8 mouse cellular contexts compared by ENCODE assay signal in the genomic region with DNA sequence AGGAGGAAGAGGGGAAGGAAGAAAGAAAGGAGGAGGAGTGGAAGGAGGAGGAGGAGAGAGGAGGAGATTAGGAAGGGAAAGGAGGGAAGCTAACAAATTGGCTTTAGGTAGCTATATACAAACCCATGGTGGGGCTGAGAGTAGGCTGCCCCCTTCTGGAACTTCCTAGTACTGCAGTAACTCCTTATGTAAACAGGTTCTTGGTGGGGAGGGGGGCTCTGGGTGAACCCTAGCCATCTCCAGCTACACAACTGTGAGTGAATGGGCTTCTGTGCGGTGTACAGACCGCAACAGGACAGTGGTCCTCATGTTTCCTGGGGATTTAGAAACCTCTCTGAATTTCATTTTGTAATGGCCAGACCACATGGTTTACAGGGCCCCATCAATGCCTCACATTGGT. TPM values are rescaled to one million over a fixed set of nuclear protein-coding genes. Genes with fewer than 3 reads are reported as not detected.
DNase-seq lines count a peak whose midpoint lies in the region; ATAC-seq lines count a peak whose summit lies in the region.

No protein-coding gene starts in this region.

- intact Hi-C loops in heart, postnatal 25 days (cut with DNase I): loop anchor here (1.0 to 2.0 kb wide), 3 partner anchors 36 to 74 kb away; no protein-coding TSS in a partner anchor

- DNase-seq in heart, adult 18-20 months: peak; percentile 43 to 73
- no peak for DNase-seq in heart, postnatal 25 days (ENCODE audit: low spot score)
- peak; percentile 78 to 82 for DNase-seq in B cell, adult 2 months
- DNase-seq in adrenal gland, adult 2 months: peak; percentile 34
- peak; percentile 57 for DNase-seq in embryo, embryonic 10 days (ENCODE audit: low spot score)
- DNase-seq in kidney, adult 9 months: peak; percentile 64
- DNase-seq in testis, postnatal 14 days (ENCODE audit: low spot score): peak; percentile 31

- peak; percentile 45; the same call in 1 of the 2 replicates for ATAC-seq in megakaryocyte, adult 5-6 weeks (ENCODE audit: poor library complexity, severe bottlenecking)

RNA-seq across cellular contexts. Expression of a gene that starts 24.6 kb away (rescaled TPM):
- total RNA-seq in heart, adult 18-20 months (2021): 10 to 100 TPM; 18.8 to 19.6 TPM
- total RNA-seq in heart, postnatal 25 days (2021): 10 to 100 TPM; 22.7 to 23.0 TPM
- total RNA-seq in adrenal gland, adult 2 months (2021): 10 to 100 TPM; 58.3 to 86.4 TPM
- 94.4 and 102 TPM in 2 replicates for polyA plus RNA-seq in adrenal gland, adult 2 months (2012; rRNA removed)
- total RNA-seq in megakaryocyte, adult 5-6 weeks (2015): 7.8 and 12.0 TPM in 2 replicates
- 9.0 and 11.6 TPM in 2 replicates for total RNA-seq in megakaryocyte, adult 5-6 weeks (2017)

RNA-seq across cellular contexts. Expression of a gene that starts 31.5 kb away (rescaled TPM):
- 1 to 10 TPM; 4.6 to 5.9 TPM for total RNA-seq in heart, adult 18-20 months (2021)
- 1 to 10 TPM; 5.8 to 6.6 TPM for total RNA-seq in heart, postnatal 25 days (2021)
- total RNA-seq in adrenal gland, adult 2 months (2021): 1 to 10 TPM; 2.6 to 6.8 TPM
- 10.0 and 12.1 TPM in 2 replicates for polyA plus RNA-seq in adrenal gland, adult 2 months (2012; rRNA removed)
- 2.2 and 7.1 TPM in 2 replicates for total RNA-seq in megakaryocyte, adult 5-6 weeks (2015)
- 1.9 and 3.1 TPM in 2 replicates for total RNA-seq in megakaryocyte, adult 5-6 weeks (2017)

RNA-seq across cellular contexts. Expression of a gene that starts 38.6 kb away (rescaled TPM):
- not detected for total RNA-seq in heart, adult 18-20 months (2021)
- not detected for total RNA-seq in heart, postnatal 25 days (2021)
- total RNA-seq in adrenal gland, adult 2 months (2021): under 1 TPM in 1 of 2 experiments, not detected in 1; 0.29 TPM
- 0.18 and 0.35 TPM in 2 replicates for polyA plus RNA-seq in adrenal gland, adult 2 months (2012; rRNA removed)
- total RNA-seq in megakaryocyte, adult 5-6 weeks (2015): not detected in 2 replicates
- not detected in 2 replicates for total RNA-seq in megakaryocyte, adult 5-6 weeks (2017)
